7 mouse cellular contexts compared by ENCODE assay signal in the genomic region with DNA sequence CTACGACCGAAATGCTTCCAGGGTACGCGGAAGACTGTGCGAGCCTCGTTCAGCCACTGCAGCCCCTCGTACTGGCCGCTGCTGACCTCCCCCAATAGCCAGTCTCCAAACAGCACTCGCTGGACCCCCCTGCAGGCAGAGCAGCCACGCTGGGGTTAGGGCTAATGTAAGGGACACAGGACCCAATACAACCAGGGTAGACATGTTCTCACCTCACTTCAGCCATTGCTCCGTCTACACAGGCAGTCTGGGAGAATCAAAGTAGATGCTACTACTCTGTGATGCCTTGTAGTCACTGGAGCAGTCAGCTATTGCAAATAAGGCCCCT. TPM values are rescaled to one million over a fixed set of nuclear protein-coding genes. Genes with fewer than 3 reads are reported as not detected.
DNase-seq lines count a peak whose midpoint lies in the region; ATAC-seq and TF ChIP-seq lines count a peak whose summit lies in the region.

No protein-coding gene starts in this region.

- WGBS in kidney, embryonic 16.5 days, result 41% methylated on average over 11 of the region's 11 CpGs
- 23% methylated on average over 11 of the region's 11 CpGs for WGBS in bone marrow, adult 2 months
- WGBS in forebrain, embryonic 16.5 days, result 39% methylated on average over 11 of the region's 11 CpGs
- 33% methylated on average over 11 of the region's 11 CpGs for WGBS in midbrain, embryonic 15.5 days

- no peak overlapping the region for H3K9ac ChIP-seq in kidney, embryonic 16.5 days (replicated peaks; ENCODE audit: low read length)
- no peak overlapping the region for H3K9ac ChIP-seq in forebrain, embryonic 16.5 days (replicated peaks; ENCODE audit: low read depth, low read length)
- H3K9ac ChIP-seq in midbrain, embryonic 15.5 days, result no peak overlapping the region

- no peak overlapping the region for H3K27ac ChIP-seq in kidney, embryonic 16.5 days (ENCODE audit: low read length)
- H3K27ac ChIP-seq in bone marrow, adult 2 months (ENCODE audit: control insufficient read depth, insufficient read depth, low read depth, low read length, poor library complexity), result peak overlapping the region; percentile 57
- no peak overlapping the region for H3K27ac ChIP-seq in forebrain, embryonic 16.5 days (ENCODE audit: low read length)
- H3K27ac ChIP-seq in midbrain, embryonic 15.5 days, result no peak overlapping the region

- H3K36me3 ChIP-seq in kidney, embryonic 16.5 days (ENCODE audit: insufficient read depth, low read length), result peaks cover 40% of the 10 kb centered on the region
- peaks cover 26% of the 10 kb centered on the region for H3K36me3 ChIP-seq in forebrain, embryonic 16.5 days (ENCODE audit: control insufficient read depth, insufficient read depth)
- peaks cover 32% of the 10 kb centered on the region for H3K36me3 ChIP-seq in midbrain, embryonic 15.5 days (replicated peaks)

- peak overlapping the region; percentile 78 for H3K4me2 ChIP-seq in kidney, embryonic 16.5 days (replicated peaks; ENCODE audit: low read depth, low read length)
- no peak overlapping the region for H3K4me2 ChIP-seq in forebrain, embryonic 16.5 days (ENCODE audit: low read length)
- H3K4me2 ChIP-seq in midbrain, embryonic 15.5 days, result peak overlapping the region; percentile 48; the same call in 1 of the 2 replicates

- H3K27me3 ChIP-seq in kidney, embryonic 16.5 days (ENCODE audit: insufficient read depth, low read length), result no peaks in the 10 kb centered on the region
- no peaks in the 10 kb centered on the region for H3K27me3 ChIP-seq in forebrain, embryonic 16.5 days (replicated peaks; ENCODE audit: control insufficient read depth, insufficient read depth, low read length)
- H3K27me3 ChIP-seq in midbrain, embryonic 15.5 days (replicated peaks), result no peaks in the 10 kb centered on the region

- H3K4me1 ChIP-seq in kidney, embryonic 16.5 days (ENCODE audit: insufficient read depth, low read length), result peaks cover 14% of the 10 kb centered on the region
- peaks cover 6% of the 10 kb centered on the region for H3K4me1 ChIP-seq in bone marrow, adult 2 months (ENCODE audit: control insufficient read depth, insufficient read depth, low read length)
- H3K4me1 ChIP-seq in forebrain, embryonic 16.5 days (replicated peaks; ENCODE audit: control insufficient read depth, insufficient read depth, low read length), result peaks cover 5% of the 10 kb centered on the region
- H3K4me1 ChIP-seq in midbrain, embryonic 15.5 days, result peaks cover 5% of the 10 kb centered on the region; the same call in 1 of the 2 replicates

- TF ChIP-seq POLR2A in bone marrow, adult 2 months (IDR thresholded peaks at IDR 0.05; ENCODE audit: borderline replicate concordance, control insufficient read depth, low read depth, low read length), result no peak

- no peak; the same call in 1 of the 2 replicates for TF ChIP-seq CTCF in bone marrow, adult 2 months (IDR thresholded peaks at IDR 0.05; ENCODE audit: control insufficient read depth, insufficient read depth, low read length)

- ATAC-seq in kidney, embryonic 16.5 days (ENCODE audit: low FRiP score, low TSS enrichment), result peak; percentile 21
- ATAC-seq in forebrain, embryonic 16.5 days, result 0 out of 2 replicates have a peak, but pooled peaks have one; percentile 16
- ATAC-seq in midbrain, embryonic 15.5 days (replicated peaks), result no peak

- no peak for DNase-seq in kidney, postnatal 25 days
- DNase-seq in right cerebral cortex, postnatal 10 days (ENCODE audit: low spot score in 2 of 2), result no peak
- DNase-seq in urinary bladder, postnatal 36 days (ENCODE audit: low spot score in 2 of 2), result no peak

- H3K4me3 ChIP-seq in kidney, embryonic 16.5 days (ENCODE audit: low read length), result peak overlapping the region; percentile 57; the same call in 1 of the 2 replicates
- peak overlapping the region; percentile 81 for H3K4me3 ChIP-seq in bone marrow, adult 2 months (replicated peaks; ENCODE audit: control insufficient read depth, low read depth, low read length)
- H3K4me3 ChIP-seq in forebrain, embryonic 16.5 days (replicated peaks; ENCODE audit: low read length), result no peak overlapping the region
- H3K4me3 ChIP-seq in midbrain, embryonic 15.5 days, result no peak overlapping the region

- H3K9me3 ChIP-seq in kidney, embryonic 16.5 days (ENCODE audit: low read length), result no peaks in the 10 kb centered on the region
- H3K9me3 ChIP-seq in forebrain, embryonic 16.5 days (ENCODE audit: control insufficient read depth, low read length), result no peaks in the 10 kb centered on the region
- no peaks in the 10 kb centered on the region for H3K9me3 ChIP-seq in midbrain, embryonic 15.5 days

RNA-seq across cellular contexts. Expression of a gene that starts 0.9 kb away (rescaled TPM):
- polyA plus RNA-seq in kidney, embryonic 16.5 days (2015; fragmentation: Nextera tagmentation; extraction: Ambion mirVana), result 3.2 and 6.0 TPM in 2 replicates
- polyA plus RNA-seq in bone marrow, adult 2 months (2011; ENCODE audit: insufficient read depth, insufficient read length, low replicate concordance, missing spikeins), result 37.9 and 60.3 TPM in 2 replicates
- polyA plus RNA-seq in forebrain, embryonic 16.5 days (2015; fragmentation: Nextera tagmentation; extraction: Ambion mirVana), result 0.76 and 1.9 TPM in 2 replicates
- 2.1 and 4.2 TPM in 2 replicates for polyA plus RNA-seq in midbrain, embryonic 15.5 days (2015; fragmentation: Nextera tagmentation; extraction: Ambion mirVana)

RNA-seq across cellular contexts. Expression of a gene that starts 11.2 kb away (rescaled TPM):
- 15.4 and 16.3 TPM in 2 replicates for polyA plus RNA-seq in kidney, embryonic 16.5 days (2015; fragmentation: Nextera tagmentation; extraction: Ambion mirVana)
- polyA plus RNA-seq in bone marrow, adult 2 months (2011; ENCODE audit: insufficient read depth, insufficient read length, low replicate concordance, missing spikeins), result not detected in 2 replicates
- polyA plus RNA-seq in forebrain, embryonic 16.5 days (2015; fragmentation: Nextera tagmentation; extraction: Ambion mirVana), result not detected in 2 replicates
- polyA plus RNA-seq in midbrain, embryonic 15.5 days (2015; fragmentation: Nextera tagmentation; extraction: Ambion mirVana), result not detected in 2 replicates

RNA-seq across cellular contexts. Expression of a gene that starts 13.6 kb away (rescaled TPM):
- polyA plus RNA-seq in kidney, embryonic 16.5 days (2015; fragmentation: Nextera tagmentation; extraction: Ambion mirVana), result 45.2 and 47.1 TPM in 2 replicates
- not detected in 2 replicates for polyA plus RNA-seq in bone marrow, adult 2 months (2011; ENCODE audit: insufficient read depth, insufficient read length, low replicate concordance, missing spikeins)
- polyA plus RNA-seq in forebrain, embryonic 16.5 days (2015; fragmentation: Nextera tagmentation; extraction: Ambion mirVana), result 0.55 and 2.0 TPM in 2 replicates
- polyA plus RNA-seq in midbrain, embryonic 15.5 days (2015; fragmentation: Nextera tagmentation; extraction: Ambion mirVana), result 1.6 and 1.8 TPM in 2 replicates

RNA-seq across cellular contexts. Expression of a gene that starts 26.4 kb away (rescaled TPM):
- polyA plus RNA-seq in kidney, embryonic 16.5 days (2015; fragmentation: Nextera tagmentation; extraction: Ambion mirVana), result 1.3 and 1.5 TPM in 2 replicates
- not detected in 2 replicates for polyA plus RNA-seq in bone marrow, adult 2 months (2011; ENCODE audit: insufficient read depth, insufficient read length, low replicate concordance, missing spikeins)
- 0.47 and 0.52 TPM in 2 replicates for polyA plus RNA-seq in forebrain, embryonic 16.5 days (2015; fragmentation: Nextera tagmentation; extraction: Ambion mirVana)
- 0.74 and 0.96 TPM in 2 replicates for polyA plus RNA-seq in midbrain, embryonic 15.5 days (2015; fragmentation: Nextera tagmentation; extraction: Ambion mirVana)

RNA-seq across cellular contexts. Expression of a gene that starts 36.8 kb away (rescaled TPM):
- 81.2 and 93.0 TPM in 2 replicates for polyA plus RNA-seq in kidney, embryonic 16.5 days (2015; fragmentation: Nextera tagmentation; extraction: Ambion mirVana)
- polyA plus RNA-seq in bone marrow, adult 2 months (2011; ENCODE audit: insufficient read depth, insufficient read length, low replicate concordance, missing spikeins), result 76.7 and 130 TPM in 2 replicates
- 90.2 and 96.1 TPM in 2 replicates for polyA plus RNA-seq in forebrain, embryonic 16.5 days (2015; fragmentation: Nextera tagmentation; extraction: Ambion mirVana)
- polyA plus RNA-seq in midbrain, embryonic 15.5 days (2015; fragmentation: Nextera tagmentation; extraction: Ambion mirVana), result 77.3 and 85.7 TPM in 2 replicates

Comparison
In these comparisons a context has a peak if more than half of its experiments do, and no peak if none do; other contexts are left out.
1. H3K4me3 ChIP-seq: peak in kidney, embryonic 16.5 days (single experiment) and bone marrow, adult 2 months (single experiment); none in forebrain, embryonic 16.5 days (single experiment) and midbrain, embryonic 15.5 days (single experiment).
2. RNA of a gene that starts 13.6 kb away (polyA plus RNA-seq): 45.2 to 47.1 TPM in kidney, embryonic 16.5 days; 0.55 to 2.0 TPM in forebrain, embryonic 16.5 days, 1.6 to 1.8 TPM in midbrain, embryonic 15.5 days and not detected in bone marrow, adult 2 months; every median in the first group is over 10 times any median in the second.